Mouse (Mus musculus): ENCODE results near the gene Thada. TPM values are rescaled to one million over a fixed set of nuclear protein-coding genes. Genes with fewer than 3 reads are reported as not detected.

Gene Thada
- 6.0 and 7.9 TPM in 2 replicates for polyA plus RNA-seq (2012; rRNA removed)

GRCm38 (mm10) chr17:84465753-84466608 lies at the start of gene Thada:
TSS of gene Thada (minus strand) at chr17:84466205.
- peak; percentile 97 for DNase-seq (ENCODE audit: low spot score)

GRCm38 (mm10) chr17:84512516-84513085 lies 46.6 kb upstream of the Thada start:
- no peak for DNase-seq (ENCODE audit: low spot score)

- peak; percentile 63 for DNase-seq (ENCODE audit: low spot score)
Measured at GRCm38 (mm10) chr17:84511682-84512515, 45.9 kb upstream of the Thada start, which contains the start of gene Plekhh2. TSS of gene Plekhh2 (plus strand) at chr17:84511895.

GRCm38 (mm10) chr17:84510961-84511639 lies 45.1 kb upstream of the Thada start:
- DNase-seq (ENCODE audit: low spot score) = no peak

GRCm38 (mm10) chr17:84510355-84510754 lies 44.4 kb upstream of the Thada start:
- no peak for DNase-seq (ENCODE audit: low spot score)

GRCm38 (mm10) chr17:84509176-84509575 lies 43.2 kb upstream of the Thada start:
- no peak for DNase-seq (ENCODE audit: low spot score)

GRCm38 (mm10) chr17:84508736-84509135 lies 42.7 kb upstream of the Thada start:
- no peak for DNase-seq (ENCODE audit: low spot score)

- no peak for DNase-seq (ENCODE audit: low spot score)
Measured at GRCm38 (mm10) chr17:84505922-84506321, 39.9 kb upstream of the Thada start.

- no peak for DNase-seq (ENCODE audit: low spot score)
Measured at GRCm38 (mm10) chr17:84502341-84502740, 36.3 kb upstream of the Thada start.

GRCm38 (mm10) chr17:84498639-84499038 lies 32.6 kb upstream of the Thada start:
- DNase-seq (ENCODE audit: low spot score) = no peak

GRCm38 (mm10) chr17:84497972-84498604 lies 32.1 kb upstream of the Thada start:
- no peak for DNase-seq (ENCODE audit: low spot score)

- no peak for DNase-seq (ENCODE audit: low spot score)
Measured at GRCm38 (mm10) chr17:84497559-84497958, 31.6 kb upstream of the Thada start.

GRCm38 (mm10) chr17:84497026-84497425 lies 31.0 kb upstream of the Thada start:
- no peak for DNase-seq (ENCODE audit: low spot score)

- DNase-seq (ENCODE audit: low spot score) = no peak
Measured at GRCm38 (mm10) chr17:84492255-84492880, 26.4 kb upstream of the Thada start.

- no peak for DNase-seq (ENCODE audit: low spot score)
Measured at GRCm38 (mm10) chr17:84487415-84487814, 21.4 kb upstream of the Thada start.

GRCm38 (mm10) chr17:84483673-84484320 lies 17.8 kb upstream of the Thada start:
- DNase-seq (ENCODE audit: low spot score) = no peak

GRCm38 (mm10) chr17:84482831-84483230 lies 16.8 kb upstream of the Thada start:
- no peak for DNase-seq (ENCODE audit: low spot score)

GRCm38 (mm10) chr17:84480464-84481355 lies 14.7 kb upstream of the Thada start:
- no peak for DNase-seq (ENCODE audit: low spot score)

- DNase-seq (ENCODE audit: low spot score) = no peak
Measured at GRCm38 (mm10) chr17:84478276-84478675, 12.3 kb upstream of the Thada start.
